Mouse (Mus musculus): ENCODE results near the gene Ffar1.

Gene Ffar1

DNA sequence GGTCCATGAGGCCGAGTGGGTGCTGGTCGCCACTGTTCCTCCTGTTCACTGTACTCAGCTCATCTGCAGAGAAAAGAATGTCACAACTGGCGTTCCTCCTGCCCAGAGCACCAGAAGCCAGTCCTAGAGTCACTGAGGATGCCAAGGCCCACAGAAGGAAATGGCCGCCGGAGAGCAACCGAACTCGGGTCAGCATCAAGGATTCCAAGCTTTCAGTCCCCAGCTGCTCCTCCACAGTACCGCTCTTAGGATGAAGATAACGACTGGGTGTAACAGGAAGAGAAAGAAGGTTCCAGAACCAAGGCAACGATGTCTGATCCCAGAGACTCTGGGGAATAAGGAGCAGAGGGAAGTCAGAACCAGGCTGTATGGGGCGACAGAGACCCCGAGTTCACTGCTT lies at the start of gene Ffar1:
Gene Ffar1, minus strand, starts transcription at position 101 of the 400 bp plus-strand sequence.
- no peak for DNase-seq

DNA sequence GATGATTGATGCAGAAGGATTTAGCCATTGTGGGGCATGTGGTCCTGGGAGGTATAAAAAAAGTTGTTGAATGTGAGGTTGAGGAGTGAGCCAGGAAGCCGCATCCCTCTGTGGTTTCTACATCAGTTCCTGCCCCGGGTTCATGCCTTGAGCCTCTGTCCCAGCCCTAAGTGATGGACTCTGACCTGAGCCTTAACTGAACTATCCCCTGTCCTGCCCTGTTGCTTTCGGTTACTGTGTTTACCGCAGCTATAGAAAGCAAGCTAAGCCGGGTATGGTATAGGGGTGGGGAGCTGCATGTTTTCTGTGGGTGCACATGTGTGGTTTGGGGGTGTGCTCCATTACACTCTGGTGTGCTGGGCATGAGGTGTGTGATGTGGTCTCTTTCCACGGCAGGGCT lies 48.4 kb upstream of the Ffar1 start:
- no peak for DNase-seq

DNA sequence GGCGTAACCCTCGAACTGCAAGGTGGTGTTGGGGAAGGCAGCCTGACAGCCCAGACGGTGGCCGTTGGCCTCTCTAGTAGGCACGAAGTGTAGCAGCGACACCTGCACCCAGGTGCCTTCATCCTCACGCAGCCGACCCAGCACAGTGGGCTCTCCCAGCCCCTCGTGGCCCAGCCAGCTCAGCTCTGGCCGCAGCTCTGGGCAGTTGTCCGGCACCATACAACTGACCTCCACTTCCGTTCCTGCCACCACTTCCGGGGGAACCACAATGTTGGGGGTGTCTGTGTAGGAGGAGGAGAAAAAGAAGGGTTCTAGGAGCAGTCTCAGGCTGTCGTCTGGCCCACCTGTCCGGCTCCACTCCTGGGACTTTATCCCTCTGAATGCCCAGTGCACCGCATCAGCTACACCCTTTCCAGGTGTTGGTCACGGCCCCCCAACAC lies 47.6 kb upstream of the Ffar1 start:
- DNase-seq = no peak

DNA sequence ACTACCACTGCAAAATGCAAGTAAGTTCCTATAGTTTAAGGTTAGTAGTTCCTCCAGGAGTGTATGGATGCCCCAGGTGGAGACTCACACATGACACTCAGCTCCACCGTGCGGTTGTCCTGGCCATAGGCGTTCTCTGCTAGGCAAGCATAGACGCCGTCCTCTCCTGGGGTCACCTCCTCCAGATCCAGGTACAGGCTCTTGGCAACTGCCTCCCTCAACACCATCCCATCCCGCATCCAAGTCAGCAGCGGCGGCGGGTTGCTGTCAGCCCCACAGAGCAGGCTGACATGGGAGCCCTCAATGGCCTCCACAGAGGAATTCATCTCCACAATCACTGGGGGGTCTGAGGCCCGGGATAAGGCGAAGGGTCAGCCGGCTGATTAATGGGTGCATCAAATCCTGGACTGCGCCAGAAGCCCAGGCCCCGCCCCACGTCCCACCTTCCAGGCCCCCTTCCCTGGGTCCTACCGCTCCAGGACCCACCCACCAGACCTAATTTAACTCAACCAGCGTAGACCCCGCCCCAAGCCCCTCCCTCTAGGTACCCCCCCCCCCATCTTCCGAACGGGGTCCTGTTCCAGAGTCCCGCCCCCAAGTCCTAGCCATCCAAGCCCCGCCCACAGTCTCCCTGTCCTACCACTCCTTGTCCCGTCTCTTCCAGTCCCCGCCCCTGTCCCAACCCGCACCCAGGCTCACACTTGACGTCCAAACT lies 47.1 kb upstream of the Ffar1 start:
- DNase-seq = no peak

DNA sequence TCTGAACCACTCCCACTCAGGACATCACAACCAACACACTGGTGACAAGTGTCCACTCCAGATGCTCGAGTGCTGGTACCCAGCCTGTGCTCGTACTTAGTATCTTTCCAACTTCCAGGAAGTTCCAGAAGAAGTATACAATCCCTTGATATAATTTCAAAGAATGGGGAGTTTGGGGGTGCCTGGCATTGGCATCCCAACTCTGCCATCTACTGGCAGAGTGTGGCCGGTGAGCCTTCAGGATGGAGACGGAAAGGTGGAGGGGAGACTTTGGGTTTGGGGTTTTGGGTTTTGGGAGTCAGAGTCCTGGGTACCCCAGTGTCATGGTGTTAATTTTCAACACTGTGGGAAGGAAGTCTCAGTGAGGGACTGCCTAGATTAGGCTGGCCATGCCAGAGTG lies 42.7 kb upstream of the Ffar1 start:
- DNase-seq = peak; percentile 34

DNA sequence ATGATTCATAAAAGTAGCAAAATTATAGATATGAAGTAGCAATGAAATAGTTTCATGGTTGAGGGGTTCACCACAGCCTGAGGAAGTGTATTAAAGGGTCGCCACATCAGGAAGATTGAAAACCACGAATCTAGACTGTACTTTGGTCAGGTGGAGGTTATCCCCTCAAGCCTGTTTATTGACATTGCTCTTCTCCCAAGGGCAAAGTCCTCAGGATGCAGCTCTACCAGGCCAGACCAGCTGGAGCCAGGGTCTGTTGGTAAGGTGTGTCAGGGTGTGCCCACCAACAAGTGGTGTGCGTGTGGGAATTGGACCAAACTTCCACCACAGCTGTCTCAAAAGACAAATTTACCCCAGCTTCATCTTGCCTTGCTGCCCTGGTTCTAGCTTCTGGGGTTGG lies 33.9 kb upstream of the Ffar1 start:
- DNase-seq = no peak

DNA sequence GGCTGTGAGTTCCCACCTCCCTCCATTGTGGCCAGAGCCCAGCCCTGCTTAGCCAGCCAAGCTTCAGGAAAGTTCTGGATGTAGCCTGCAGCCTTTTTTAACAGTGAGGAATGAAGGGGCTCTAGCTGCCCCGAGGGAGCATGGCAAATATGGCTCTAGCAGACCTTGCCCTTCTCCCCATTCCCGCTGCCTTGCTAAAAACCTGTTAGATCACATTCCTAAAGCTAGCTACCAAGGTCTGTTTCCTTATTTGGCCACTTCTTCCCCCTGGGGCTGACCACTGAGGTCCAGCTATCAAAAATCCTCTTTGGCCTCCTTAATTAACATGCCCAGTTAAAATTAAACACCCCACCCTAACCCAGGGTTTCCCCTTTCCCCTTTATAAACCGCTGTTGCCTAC lies 31.2 kb upstream of the Ffar1 start:
- no peak for DNase-seq

DNA sequence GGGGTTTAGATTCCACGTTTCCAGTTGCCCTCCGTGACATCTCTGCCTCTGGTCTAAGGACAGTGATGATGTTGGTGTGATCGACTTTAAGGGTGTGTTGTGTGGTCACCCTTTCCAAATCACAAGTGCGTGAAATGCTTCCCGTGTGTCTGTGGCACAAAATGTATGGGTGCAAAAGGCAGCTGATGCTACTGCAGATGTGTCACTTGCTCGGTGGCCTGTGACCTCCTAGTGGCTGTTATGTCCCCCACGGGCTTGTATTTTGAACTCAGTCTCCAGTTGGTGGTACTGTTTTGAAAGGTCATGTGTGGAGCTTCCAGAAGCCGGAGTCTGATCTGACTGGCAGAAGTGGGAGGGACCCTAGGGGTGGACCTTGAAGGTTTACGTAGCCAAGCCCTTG lies 30.4 kb upstream of the Ffar1 start:
- no peak for DNase-seq

DNA sequence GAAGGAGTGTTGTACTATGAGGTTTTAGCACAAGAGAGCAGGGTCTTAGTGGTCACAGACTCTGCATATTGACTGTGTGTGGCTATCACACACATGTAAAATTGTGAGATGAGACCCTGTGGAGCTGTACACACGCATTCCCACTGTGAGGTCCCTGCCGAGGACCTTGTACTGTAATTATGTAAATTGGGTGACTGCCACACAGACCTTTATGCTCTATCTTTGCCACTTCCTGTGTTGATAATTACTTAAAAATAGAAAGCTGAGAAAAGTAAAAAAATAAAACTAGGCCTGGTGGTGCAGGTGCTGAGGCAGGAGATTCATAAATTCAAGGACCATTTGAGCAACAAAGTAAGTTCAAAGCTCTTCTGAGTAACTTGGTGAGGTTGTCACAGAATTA lies 29.3 kb upstream of the Ffar1 start:
- no peak for DNase-seq

DNA sequence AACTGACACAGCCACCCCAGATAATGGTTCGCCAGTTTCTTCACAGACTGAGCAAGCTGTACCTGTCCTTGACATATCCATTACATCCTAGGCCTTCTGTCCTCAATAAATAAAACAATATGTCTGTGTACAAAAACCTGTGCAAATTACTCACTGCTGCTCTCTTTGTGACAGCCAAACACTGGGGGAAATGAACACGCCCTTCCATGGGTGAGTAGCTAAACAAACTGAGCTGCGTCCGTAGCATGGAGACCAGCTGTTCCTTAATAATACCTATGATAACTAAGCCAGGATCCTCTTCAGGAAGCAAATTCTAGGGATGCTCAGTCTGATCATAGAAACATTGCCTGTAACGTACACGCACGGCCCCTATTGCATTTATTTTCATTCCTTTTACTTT lies 27.4 kb upstream of the Ffar1 start:
- DNase-seq = no peak

DNA sequence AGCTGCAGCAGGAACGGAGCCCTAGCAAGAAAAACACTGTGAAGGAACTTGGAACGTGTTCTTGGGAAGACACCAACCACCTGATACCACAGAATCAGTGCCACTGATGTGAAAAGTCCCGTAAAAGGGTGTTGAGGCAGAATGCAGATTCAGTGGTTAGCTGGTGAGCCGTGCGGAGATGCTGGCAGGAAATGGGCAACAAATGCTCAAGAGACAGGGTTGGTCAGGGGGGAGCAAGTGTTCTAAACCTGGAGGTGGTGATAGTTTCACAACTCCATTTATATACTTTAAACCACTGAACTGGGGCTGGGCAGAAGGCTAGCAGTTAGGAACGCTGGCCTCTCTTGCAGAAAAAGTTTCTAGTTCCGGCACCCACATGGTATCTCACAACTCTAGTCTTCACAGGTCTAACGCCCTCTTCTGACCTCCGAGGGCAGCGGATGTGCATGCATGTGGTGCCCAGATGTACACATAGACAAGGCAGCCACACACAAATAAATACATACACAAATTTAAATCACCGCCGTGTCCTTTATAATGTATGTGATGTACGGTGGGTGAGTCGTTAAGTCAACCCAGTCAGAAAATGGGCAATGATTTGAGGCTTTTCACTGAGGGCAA lies 26.3 kb upstream of the Ffar1 start:
- no peak for DNase-seq

DNA sequence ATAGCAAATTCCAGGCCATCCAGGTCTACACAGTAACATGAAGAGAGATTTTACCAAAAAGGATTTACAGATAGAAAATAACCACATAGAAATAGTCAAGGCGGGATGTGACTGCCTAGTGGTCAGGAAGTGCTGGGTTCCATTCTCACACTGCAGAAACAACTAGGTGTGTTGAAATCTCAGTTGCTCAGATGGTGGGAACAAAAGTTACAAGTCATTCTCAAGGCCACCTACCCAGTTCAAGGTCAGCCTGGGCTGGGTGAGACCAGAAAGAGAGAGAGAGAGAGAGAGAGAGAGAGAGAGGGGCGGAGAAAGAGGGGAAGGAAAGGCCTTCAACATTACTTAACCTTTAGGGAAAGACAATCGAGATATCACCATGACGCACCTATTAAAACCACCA lies 25.5 kb upstream of the Ffar1 start:
- DNase-seq = no peak

DNA sequence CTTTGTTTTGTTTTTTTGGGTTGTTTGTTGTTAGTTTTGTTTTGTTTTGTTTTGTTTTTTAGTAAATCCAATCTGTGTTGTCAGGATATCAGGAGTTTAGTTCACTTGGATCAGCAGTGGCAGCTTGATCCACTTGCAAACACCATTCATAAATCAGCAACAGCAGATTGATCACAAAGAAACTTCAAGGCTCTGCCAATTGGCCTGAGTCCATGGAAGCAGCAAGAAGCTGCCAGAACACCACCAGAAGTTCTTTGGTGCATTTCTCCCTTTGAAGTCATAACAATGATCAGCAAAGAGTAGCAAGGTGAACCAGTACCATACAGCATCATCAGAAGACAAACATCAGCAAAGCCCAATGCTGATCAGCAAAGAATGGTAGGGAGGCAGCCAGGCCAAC lies 22.7 kb upstream of the Ffar1 start:
- no peak for DNase-seq

DNA sequence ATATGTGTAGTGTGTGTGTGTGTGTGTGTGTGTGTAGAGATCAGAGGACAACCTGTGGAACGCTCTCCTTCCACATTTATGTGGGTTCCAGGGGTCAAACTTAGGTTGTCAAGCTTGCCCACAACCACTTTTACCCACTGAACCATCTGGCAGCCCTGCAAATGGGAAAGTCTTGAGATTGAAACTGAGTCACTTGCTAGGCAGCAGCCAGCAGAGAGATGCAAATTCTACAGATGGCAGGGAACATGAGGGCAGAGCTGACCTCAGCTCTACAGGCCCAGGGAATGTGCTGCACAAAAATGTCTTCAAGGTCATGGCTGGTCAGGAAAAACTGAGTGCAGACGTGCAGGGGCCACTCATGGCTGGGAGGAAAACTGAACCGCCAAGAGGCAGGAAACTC lies 20.0 kb upstream of the Ffar1 start:
- no peak for DNase-seq

DNA sequence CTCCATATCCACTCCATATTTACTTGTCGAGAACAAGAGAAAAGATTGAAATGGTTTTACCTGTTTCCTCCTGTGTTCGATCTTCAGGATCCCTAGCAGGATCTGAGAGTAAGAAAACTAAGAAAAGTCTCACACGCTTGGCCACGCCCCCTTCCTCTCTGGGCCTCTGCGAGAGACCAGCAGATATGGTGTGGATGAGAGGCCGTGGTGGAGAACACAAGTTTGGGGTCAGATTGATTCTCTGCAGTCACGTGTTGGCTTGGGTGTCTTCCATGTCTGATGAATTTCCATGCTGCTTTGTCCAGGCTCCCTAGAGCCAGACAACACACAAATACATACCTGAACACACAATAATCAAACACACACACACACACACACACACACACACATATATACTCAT lies 18.8 kb upstream of the Ffar1 start, which contains the start of gene Cd22:
Gene Cd22, minus strand, starts transcription at position 167 of the 400 bp plus-strand sequence.
- no peak for DNase-seq

DNA sequence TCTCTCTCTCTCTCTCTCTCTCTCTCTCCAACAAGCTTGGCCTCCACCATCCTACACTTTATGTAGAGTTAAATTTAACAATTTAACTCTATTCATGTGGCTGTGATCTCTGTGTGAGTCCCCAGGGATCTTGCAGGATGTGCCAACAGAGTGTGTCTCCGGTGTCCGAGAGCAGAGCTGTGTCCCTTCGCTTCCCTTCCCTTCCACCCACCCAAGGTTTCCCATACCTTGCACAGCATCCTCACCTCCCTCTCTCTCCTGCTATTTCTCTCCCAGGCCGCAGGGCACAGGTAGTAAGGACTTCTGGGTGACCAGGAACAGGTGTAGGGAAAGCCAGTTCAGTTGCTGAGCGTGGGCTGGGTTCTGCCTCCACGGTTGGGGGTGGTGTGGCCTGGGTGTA lies 17.6 kb upstream of the Ffar1 start:
- DNase-seq = no peak

DNA sequence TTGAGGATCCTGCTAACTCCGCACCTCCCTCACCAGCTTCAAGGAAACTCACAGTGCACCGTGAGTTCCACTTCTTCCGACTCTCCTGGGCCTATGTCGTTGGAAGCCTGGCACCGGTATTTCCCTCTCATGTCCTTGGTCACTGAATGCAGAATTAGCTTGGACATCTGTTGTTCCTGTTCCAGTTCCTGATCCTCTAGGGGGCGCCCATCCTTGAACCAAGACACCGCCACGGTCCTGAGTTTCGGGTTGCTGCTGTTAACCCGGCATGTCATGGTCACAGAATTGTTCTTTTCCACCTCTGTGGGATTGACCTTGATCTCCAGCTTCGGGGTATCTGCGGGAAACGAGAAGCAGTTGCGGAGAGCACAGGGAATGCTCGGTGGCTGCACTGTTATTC lies 11.7 kb upstream of the Ffar1 start:
- peak; percentile 80 for DNase-seq

DNA sequence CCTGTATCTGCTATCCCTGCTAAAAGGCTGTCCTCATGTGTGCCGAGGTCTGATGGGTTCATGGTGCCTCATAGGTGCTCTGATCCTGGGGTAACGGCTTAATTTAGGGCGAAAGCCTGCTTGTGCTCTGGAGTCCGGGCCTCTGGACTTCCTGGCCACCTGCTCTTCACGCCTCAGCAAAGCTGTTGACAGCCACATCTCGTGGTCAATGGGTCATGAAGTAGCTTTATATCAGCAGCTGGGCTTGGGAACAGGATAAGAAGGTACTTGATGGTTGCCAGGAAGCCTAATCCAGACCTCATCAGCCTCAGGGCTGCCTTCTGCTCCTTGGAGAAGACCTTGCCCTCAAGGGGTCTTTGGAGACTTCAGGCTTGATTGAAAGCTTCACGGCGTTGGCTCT lies 2.0 kb upstream of the Ffar1 start:
- DNase-seq = no peak

DNA sequence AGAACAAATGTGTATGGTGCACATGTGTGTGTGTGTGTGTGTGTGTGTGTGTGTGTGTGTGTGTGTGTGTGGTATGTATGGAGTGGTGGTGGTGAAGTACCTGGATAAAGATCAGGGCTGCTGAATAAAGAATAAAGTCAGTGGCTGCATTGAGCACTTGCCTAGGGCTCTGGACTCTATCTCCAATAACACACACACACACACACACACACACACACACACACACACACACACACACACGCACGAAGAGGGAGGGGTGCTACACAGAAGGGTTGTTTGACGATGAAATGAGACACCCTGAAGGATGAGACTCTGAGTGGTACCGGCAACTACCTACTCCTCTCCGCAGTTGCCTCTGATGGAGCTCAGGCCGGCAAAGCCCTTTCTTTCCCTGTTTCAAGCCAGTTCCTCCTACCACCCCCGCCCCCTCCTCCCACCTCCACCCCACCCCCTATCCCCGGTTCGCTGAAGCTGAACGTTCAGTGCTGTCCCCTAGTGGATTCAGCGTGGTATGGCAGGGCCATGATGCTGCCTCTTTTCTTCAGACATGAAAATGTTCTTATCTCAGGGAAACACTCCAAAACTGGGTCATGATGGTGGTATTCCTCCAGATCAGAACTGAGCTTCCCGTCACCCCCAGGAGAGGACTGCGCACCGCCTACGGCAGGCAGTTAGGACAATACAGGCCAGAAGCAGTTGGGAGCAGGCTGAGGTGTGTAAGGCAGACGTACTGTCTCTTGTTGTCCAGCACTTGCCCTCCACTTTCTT lies 1.5 kb downstream of the Ffar1 start:
- peak; percentile 66 for DNase-seq

DNA sequence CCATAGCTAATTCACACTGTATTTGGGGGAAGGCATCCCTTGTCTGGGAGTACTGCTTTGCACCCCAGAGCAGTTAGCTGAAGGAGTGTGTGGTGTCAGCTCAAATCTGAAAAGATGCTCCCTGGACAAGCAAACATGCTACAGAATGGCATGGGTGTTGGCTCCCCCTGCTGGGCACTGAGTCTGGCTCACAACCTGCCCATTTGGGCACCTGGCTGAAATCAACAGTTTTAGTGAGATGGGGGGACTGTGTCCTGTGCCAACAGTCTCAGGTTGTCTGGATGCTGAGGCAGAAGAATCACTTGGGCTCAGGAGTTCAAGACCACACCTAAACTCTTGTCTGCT lies 2.1 kb downstream of the Ffar1 start:
- peak; percentile 90 for DNase-seq

DNA sequence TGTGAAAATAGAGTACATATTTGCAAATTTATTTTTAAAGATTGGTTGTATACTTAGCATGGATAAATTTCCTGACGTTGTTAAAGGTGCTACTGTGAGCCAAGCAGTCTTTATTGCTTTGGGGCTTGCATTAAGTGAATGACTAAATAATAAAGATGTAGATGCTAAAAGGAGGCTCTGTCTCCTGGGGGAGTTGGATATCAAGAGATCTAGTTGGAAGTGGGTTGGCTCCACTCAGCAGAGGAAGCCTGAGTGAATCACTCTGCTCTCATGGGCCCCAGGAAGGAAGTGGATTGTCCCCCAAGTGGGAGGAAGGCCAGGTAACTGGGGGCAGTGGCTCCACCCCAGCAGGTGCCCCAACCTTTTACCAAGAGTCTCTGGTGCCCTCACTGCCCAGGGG lies 3.6 kb downstream of the Ffar1 start:
- DNase-seq = no peak

DNA sequence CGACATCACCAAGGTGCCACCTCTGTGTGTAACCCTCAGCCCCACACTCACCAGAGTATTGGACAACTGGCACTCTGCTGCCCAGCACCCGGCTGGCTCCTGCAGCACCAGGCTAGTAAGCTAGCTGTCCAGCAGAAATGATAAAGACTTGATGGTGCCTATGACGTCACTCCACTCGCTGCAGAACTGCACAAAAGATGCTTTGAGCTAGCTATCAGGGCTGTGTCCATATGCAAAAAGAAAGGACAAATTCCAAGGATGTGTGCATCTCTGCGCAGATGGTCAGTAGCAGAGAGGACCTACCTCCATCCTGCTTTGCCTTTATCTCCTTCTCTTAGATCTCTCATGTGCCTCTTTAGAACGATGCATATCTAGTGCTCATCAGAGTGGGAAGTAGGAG lies 5.3 kb downstream of the Ffar1 start, which contains the start of gene Ffar3:
Gene Ffar3, minus strand, starts transcription at position 101 of the 400 bp plus-strand sequence.
- no peak for DNase-seq

DNA sequence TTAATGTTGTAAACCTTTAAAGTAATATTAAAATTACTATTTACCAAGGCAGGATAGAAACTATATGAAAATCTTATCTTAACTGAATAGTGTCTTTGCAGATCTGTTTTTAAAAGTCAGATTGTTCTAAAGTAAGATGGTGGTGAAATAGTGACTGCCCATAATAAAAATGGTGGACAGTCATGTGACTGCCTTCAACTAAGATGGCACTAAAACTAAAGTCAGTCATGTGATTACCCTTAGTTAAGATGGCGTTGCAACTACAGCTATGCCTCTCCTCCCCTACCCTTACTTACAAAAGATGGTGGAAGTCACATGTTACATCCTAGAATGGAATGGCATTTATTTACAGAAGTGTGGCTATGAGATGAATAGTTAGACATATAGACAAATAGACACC lies 9.9 kb downstream of the Ffar1 start:
- DNase-seq = no peak

DNA sequence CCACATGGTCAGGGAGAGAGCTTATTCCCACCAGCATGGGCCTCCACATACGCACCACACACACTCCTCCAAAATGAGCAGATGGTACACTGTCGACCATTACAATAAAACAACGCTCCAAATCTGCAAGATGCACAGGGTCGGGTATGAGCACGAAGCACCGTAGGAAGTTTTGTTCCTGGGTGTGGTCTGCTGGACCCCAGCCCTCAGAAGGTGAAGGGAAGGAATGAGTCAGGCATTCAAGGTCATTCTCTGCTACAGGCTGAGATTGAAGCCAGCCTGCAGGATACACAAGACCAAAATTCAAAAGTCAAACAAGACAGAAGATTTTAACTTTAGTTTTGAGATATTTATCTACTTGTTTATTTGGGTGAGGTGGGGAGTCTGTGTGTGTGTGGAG lies 13.4 kb downstream of the Ffar1 start:
- DNase-seq = no peak
